Mouse (Mus musculus) spleen, embryonic (tissue): ENCODE data around the gene Tle1.

Experiments used
- CTCF ChIA-PET: fragments of 350-600 bp; sonication (Branson Sonifier 250); formaldehyde crosslinking; loops from one replicate; lab custom pipeline; 2022; lab: Charles Lee

Gene Tle1

DNA sequence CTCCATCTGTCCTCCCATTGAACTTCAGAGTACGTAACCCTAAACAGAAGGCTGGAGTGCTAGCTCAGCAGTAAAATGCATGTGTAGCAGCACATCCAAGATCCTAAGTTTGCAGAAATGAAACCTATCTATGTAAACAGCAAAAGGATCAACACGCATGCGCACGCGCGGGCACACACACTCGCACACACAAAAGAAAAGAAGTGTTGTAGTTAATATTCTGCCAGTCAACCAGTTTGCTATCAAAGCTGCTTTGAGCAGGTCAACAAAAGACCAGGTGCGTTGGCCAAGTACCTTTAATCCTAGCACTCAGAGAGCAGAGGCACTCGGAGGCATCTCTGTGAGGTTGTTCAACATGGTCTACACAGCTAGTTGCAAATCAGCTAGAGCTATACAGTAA, 35.0 kb downstream of the Tle1 start:
- CTCF ChIA-PET, result no interaction called here

DNA sequence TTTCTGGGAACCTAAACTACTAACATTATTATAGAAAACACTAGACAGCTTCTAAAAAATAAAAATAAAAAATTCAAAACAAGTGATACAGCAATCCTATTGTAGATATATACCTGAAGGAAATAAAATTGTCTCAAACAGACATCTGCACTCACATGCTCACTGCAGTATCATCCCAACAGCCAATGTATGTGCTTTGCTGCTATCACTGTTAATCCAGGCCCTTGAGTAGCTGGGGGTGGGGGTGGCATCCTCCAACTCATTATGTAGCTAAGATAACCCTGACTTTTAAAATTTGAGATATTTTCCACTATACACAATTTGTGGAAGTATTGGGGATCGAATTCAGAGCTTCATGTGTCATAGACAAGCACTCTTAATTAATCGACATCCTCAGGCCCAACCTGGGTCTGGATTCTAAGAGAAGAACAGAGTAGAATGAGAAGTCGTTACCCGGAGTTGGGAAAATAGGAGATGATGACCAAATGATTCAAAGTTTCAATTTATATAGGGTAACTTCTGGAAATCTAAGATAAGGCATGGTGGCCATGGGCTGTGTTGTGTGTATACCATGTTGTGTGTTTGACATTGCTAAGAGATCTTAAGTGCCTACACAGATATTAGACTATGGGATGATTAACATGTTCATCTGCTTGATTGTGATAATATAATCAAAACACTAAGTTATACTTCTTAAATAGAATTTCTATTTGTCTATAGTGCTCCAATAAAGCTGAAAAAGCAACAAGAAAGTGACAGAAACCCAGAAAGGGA, 38.1 kb downstream of the Tle1 start:
- CTCF ChIA-PET, result no interaction called here

DNA sequence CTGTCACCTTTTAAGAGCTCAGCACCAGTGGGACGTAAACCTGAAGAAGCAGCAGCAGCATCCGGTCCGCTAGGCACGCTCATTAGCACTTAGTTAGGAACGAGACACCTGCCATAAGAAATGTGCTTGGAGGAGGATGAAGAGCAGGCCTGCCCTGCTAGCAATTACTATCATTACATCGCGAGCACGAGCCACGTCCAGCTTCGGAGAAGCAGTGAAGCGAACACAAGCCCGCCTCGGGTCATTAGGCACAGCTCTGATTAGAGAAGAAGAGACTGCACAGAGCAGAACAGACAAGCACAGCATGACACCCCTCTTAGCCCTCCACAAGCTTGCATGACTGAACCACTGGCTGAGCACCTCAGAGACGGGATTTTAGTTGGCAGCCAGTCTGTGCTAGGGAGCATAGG, 40.6 kb downstream of the Tle1 start:
- CTCF ChIA-PET, result no interaction called here

DNA sequence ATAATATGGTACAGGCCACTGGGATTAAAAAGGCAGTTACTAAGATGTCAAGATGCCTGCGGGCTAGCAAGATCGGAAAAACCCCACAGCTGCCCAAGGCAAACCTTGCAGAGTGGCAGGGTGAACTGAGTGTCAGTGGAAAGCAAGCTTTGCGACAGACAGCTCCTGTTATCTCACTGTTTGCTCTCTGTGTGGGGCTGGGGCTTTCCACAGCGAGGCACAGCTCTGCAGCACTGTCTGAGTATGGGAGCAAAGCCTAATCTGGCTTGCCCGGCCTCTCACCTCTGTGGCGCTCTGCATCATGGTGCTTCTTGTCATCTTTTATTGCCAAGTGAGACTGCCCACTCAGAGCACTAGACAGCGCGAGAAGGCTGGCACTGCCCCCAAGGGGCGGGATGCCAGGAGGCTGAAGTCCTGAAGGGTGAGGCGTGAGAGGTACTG, 42.8 kb downstream of the Tle1 start:
- CTCF ChIA-PET, result no interaction called here

DNA sequence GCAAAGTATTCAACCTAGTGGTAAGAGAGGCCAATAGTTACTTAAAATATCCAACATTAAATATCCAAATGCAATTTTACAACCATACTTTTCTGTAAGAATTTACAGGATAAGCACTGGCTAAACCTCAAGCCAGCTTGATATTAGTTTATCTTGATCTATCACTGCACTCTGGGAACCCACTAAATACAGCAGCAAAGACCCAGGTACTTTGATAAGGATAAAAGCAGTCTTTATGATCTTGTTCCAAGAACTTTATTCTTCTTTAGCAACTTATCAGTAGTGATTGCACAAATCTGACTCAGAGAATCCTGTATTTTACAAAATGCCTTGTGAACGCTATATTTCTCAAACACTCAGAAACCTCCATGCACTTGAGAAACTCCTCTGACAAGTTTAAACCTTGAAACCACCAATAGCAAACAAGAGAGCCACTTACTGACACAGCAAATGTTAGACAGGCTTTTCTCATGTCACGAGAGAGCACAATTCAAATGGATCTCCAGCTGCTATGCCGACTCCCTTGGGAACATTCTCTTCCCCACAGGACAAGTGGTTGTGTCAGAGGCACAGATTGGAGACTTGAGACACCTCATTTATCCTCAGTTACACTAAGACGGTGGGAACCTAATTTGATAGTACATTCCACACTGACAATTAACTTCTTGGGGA, 50.1 kb downstream of the Tle1 start:
- CTCF ChIA-PET, result no interaction called here

DNA sequence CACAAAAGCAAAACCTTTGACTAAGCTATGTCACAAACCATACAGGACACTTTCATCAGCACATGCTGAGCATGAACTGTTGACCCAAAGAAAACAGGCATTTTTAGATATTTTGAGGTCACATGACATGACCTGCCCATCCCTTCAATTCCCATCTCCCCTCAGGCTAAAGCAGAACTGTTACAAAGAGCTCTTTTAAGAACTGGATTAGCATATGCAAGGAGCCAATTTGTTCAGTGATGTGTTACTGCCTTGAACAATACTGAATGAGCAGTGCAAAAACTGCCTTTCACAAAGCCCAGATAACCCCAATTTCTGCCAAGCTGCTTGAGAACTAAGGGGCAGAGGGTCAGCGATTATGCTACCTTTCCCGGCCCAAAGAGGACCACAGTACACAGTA, 54.7 kb downstream of the Tle1 start:
- CTCF ChIA-PET, result no interaction called here

DNA sequence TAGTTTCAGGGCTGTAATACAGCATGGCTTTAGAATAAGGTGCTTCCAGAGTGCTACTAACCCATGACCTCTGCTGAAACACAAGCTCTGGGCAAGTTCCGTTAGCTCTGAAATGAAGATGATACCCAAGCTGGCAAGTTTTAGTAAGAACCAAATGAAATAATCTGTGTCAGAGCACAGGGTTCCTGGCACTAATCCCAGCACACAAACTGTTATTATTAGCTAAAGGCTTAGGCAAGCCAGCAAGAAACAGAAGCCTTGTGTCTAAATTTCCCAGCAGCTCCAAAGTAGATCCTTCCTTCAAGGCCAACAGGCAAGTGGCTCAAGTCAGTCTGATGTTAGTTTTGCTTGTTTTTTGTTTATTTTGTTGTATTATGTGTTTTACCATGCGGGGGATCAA, 56.2 kb downstream of the Tle1 start:
- CTCF ChIA-PET, result no interaction called here

DNA sequence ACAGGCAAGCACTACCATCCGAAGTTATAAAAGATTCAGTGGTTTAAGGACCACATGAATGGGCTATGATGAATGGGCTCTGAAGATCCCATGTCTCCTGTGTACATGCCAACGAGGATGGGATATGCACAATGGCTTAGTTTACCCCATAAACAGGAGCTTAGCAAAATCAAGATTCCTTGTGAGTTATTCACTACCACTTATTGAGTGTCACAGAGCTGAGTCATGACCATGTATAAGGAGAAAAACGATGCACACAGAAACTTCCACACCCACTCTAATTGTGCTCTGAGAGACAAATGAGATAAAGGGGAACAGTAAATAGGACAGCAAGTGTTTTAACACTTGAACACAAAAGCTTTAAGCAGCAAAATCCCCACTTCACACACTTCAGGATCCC, 60.0 kb downstream of the Tle1 start:
- CTCF ChIA-PET, result no interaction called here

DNA sequence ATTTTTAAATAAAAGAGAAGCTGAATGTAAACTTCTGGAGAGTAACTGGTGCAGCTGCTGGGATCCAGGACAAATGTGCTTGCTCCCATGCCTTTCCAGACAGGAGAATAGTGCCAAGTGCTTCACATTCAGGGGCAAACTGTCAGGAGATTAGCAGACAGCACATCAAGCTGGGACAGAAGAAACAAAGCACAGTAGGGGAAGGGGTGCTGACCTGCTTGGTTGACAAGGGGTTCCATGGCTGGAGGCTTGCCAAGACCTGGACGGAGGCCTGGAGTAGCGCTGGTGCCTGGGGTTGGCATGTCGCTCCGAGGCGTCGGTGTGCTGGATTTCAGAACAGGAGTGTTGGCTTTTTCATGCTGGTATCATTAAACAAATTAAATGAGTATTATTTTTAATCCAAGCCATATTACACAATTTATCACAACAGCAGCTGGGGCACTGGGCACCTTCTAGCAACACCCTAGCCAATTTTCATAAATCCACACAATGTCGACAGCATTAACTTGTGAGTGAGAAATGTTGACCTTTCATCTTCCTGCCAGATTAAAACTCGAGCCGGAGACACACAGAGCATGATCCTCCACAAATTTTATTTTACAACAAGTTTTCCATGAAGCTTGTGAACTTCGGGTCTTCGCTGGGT, 61.1 kb downstream of the Tle1 start:
- CTCF ChIA-PET, result no interaction called here

DNA sequence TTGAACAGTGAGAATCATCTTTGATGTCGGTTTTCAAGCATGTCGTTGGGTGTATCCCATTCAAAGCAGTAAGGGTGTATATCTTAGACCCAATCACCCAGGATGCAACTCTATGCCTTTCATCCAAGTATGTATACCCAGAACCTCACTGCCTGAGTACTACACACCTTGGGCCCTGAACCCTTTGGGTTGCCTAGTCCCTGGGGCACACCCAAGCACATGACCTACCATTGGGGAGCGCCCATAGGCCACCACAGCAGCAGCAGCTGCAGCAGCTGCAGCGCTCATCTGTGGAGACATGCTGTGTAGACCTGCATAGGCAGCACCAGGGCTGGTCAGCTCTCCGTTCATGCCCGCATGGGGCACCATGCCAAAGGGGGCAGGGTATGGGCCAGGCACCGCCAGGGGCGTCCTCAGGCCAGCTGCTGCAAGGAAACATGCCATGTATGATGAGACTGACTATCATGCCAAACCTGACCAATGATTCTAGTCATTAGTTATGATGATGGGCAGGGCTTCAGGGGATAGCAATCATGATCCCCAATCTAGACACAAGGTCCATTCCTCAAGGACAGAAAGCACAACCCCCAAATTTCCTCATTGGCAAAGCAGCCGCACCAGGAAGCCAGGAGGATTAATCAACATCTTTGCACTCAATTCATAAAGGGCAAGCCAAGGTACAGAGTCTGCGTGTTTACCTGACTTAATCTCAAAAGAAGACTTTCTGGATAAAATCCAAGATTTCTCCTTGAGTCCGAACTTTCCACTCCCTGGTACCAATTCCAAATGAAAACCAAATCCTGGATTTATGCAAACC, 62.2 kb downstream of the Tle1 start:
- CTCF ChIA-PET, result no interaction called here

DNA sequence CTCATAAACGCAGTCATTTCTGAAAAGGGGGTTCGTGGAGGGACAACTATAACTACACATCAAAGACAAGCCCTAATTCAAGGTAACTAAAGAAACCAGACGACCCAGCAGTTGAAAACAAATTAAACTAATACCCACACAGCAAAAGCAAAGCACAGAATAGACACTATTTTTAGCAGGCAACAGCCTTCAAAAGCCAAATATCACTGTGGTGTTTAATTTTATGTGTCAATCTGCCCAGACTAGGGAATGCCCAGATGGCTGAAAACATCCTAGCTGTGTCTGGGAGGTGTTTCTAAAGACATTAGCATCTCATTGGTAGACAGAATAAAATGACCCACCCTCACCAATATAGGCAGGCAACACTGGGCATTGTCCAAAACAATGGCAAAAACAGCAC, 68.1 kb downstream of the Tle1 start:
- CTCF ChIA-PET, result no interaction called here

DNA sequence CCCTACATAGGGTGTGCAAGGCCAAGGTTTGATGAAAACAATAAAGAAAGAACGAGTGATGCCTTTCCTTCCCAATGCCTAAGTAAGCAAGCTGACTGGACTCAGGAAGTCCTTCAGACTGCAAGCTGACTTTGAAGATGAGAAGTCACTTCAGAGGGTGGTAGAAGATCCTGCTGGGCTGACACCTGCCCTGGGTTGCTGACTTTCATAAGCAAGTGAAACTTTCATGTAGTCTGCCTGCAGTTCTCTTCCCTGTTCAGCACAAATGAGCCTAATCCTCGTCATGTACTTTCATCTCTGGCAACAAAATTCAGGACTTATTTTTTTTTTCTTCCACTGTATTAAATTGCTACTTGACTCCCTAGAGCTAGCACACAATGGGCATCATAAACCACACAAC, 73.1 kb downstream of the Tle1 start:
- CTCF ChIA-PET, result no interaction called here

DNA sequence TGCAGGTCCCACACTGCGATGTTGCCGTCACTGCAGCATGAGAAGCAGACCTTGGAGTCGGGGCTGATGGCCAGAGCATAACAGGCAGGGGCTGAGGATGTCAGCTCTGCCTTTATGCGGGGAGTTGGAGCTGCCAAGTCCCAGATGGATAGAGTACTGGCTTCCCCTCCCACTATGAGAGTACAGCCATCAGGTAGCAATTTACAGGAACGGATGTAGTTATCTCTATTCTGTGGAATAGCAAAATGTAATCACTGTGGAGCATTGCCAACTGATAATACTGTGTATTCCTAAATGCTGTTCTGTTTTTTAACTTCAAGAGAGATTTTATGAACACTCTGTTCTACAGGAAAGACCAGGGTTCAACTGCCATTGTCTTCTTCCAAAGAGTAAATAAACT, 75.9 kb downstream of the Tle1 start:
- CTCF ChIA-PET, result no interaction called here

DNA sequence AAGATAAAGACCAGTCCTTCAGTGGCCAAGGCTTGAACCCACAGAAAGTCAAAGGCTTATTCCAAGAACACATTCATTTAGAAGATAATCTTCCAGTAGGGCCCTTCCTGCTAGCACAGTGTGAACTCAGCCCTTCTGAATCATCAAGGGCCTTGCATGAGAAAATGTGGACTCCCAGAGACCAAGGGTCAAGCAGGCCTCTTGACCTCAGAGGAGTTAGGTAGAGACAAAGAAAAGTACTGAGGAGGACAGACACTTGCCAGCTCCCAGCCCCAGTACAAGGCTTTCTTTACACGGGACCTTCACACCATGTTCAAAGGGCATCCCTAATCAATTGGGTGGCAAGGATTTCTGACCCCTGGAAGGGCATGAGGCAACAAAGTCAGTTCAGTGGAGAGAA, 77.9 kb downstream of the Tle1 start:
- CTCF ChIA-PET, result no interaction called here

DNA sequence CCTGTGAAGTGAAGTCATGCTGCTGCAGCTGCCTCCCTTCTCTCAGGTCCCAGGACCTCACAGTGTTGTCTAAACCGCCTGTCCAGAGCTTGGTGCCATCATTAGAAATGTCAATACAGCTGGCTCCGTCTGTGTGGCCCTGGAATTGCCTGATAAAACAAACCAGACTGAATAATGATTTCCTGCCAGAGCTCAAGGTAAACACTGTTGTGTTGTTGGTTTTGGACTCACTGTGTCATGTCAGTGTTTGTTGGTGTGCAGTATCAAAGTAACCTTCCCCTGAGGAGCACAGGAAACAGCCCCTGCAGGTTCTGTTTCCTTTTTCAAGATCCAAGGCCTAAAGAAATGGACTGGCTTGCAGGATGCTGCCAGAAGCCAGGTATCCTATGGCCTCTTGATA, 78.4 kb downstream of the Tle1 start:
- CTCF ChIA-PET, result no interaction called here

DNA sequence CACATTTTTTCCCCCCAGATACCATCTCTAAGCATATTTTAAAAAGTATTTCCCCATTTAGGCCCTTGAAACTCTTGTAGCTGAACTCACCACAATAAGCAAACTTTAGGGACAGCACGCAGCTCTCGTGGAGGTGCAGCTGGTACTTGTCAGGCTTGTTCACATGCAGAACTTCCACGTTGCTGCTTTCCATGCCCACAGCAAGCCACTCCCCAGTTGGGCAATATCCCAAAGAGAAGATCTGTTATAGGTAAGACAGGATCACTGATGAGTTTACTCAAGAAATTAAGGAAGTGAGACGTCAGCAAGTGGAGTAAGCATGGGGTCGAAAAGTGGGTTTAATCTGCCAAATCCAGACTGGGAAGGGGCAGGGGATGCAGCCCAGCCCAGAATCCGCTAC, 80.7 kb downstream of the Tle1 start:
- CTCF ChIA-PET, result no interaction called here

DNA sequence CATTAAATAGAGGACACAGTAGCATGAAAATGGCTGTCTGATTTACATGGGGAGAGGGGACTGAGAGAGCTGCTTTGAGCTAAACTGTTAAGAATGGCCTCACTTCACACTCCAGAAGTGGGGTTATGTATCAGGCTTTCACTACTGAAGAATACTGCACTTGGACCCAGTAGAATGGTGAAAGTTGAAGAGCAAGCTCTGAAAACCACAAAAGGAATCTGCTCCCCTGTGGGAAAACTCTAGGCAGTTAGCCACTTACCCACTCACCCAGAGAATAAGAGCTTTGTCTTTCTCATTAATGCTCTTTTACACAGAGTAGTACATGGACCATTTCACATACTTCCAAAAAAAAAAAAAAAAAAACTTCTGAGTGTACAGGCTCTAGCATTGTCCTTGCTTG, 95.0 kb downstream of the Tle1 start:
- CTCF ChIA-PET, result no interaction called here

DNA sequence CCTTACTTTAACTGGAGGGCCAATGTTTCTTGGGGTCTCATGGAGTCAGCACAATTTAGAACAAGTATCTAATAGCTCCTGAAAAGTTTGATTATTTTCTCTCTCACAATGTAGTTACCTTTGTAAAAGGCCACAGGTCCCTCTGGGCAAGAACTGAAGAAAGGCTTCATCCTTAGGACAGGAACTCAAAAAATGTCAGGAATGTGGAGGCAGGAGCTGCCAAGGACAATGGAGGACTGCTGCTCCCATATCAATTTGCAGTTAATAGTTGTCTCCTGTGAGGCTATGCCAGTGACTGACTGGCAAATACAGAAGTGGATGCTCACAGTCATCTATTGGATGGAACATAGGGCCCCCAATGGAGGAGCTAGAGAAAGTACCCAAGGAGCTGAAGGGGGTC, 96.5 kb downstream of the Tle1 start:
- CTCF ChIA-PET, result interaction anchor here (0.8 kb wide), 1 partner anchor 259 kb away, joined by 3 read pairs; no protein-coding TSS in a partner anchor

DNA sequence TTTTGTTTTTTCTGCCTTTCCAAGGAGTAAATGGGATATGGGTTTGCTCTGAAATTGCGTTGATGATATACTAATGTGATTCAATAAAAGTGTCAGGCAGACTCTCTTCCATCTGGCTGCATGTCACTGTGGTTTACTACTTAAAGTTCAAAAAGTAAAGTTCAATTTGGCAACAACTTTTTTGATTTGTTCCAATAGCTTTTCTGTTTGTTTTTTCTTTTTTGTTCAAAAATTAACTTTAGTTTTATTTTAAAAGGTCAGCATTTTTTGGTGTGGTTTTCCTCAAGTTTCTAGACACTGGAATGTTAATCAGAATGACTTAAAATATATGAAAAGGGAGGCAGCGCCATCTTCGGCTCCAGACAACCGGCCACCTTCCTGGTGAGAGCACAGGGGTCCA, 112.9 kb downstream of the Tle1 start:
- CTCF ChIA-PET, result no interaction called here

DNA sequence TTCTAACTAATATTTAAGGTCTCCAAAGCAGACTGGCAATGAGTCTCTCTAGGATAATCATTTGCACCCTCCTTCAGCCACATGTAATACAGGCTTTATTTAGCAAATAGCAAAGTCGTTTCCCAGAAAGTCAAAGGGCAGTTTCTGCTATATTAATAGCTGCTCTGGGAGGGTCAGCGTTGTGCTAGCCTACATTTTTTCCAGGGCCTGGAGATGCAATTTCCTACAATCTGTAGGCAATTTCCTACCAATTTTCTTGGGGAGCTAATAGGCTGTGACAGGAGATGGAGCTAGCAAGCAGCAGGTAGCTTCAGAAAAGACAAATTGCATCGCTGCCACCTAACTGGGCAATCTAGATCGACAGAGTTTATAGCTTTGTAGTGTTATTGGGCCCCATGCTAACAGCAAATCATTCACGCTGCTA, 131.6 kb downstream of the Tle1 start:
- CTCF ChIA-PET, result no interaction called here

DNA sequence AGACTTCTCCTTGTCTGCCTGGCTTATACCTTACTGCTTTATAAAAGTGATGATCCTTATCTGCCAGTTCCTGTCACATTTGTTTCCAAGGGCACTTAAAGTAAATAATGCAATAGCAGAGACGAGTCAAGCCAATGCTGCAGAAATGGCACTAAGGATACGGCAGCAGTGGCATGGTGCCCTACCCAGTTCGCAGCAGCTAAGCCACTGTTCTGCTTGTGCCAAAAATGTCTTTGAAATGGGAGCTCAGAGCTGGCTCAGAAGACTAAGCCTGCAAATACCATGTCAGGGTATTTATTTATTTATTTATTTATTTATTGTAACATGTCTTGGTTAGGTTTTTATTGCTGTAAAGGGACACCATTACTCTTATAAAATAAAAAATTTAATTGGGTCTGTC, 132.8 kb downstream of the Tle1 start:
- CTCF ChIA-PET, result no interaction called here
